Mouse (Mus musculus): ENCODE data around the gene Ros1.

Ros1 gene

DNA sequence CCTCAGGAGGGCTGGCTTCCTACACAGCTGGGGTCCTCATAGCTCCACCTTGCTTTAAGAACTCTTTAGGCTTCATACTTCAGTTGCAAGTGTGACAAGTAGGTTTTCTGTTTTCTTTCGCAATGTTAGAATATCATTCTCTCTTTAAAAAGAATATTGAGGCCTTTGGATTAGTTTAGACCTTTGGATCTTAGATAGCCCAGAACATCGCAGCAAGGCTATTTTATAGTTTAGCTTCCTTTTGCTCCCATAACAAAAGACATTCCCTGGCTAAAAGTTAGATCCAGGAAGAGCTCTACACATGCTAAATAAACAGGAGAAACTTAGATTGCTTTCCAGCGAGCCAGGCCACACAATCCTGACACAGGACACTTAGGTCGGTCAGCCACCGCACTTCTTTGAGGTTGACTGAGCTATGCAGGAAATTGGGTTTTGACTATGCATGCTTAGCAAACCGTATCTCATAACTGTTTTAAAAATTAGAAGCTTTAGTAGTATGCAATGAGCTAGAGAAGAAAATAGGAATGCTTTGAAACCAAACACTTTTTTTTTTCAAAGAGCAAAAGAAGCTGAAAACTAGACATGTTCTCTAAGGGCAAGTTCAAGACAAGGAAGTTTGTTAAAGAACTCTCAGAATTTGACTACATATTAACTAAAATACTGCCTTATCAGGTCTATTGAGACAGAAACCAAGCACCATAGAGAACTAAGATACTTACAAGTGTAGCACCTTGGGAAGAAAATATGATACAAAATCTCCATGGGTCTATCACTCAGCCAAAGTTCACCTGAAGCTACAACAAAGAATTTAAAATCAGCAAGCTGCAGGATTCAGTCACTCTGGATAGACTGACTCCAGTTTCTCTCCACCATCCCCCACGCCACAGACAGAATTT, at the start of gene Ros1:
Gene Ros1 (minus strand): TSS at position 288 of the 896 bp plus-strand sequence.
- no peak for DNase-seq

DNA sequence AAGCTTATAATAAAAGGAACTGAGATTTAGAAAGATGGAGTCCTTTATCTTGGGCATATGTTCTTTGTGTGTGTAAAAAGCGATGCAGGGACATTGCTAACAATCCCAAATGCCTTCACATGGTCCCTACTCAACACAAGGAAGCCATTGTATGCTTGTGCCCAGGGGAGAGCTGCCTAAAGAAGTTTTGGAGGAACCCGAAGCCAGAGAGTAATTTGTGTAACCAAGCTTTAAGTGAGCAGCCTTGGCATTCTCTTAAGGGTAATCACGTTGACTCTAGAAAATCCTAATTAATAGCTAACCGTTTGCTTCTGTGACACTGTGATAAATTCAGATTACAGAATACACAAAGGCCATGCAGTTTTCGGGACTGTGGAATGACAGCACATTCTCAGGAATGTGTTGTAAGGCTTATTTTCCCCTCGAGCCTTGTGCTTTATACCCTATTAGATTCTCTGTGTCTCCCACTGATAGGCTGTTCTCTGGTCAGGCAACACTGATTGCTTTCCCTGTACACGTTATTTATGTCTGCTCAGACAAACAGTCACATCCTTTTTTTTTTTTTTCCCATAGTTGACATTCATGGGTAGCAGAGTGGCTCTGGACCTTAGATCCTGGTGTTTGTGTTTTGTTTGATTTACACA, 47.8 kb upstream of the Ros1 start:
- DNase-seq: no peak

DNA sequence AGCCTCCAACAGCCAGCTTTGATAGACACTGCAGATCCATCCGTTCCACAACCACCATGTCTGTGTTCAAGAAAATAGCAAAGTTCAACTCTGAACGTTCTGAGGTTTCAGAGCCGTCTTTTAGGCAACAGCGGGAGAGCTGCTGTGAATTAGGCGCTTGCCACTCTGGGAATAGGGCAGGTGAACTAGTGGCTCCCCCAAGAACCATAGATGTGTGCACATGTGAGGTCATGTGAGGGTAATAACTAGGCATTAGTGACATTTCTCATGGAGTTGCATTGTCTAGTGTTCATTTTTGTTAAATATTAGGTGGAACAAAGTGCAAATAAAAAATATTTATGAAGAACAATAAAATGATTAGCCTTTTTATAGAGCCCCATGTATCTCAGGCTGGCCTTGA, 47.0 kb upstream of the Ros1 start:
- no peak for DNase-seq

DNA sequence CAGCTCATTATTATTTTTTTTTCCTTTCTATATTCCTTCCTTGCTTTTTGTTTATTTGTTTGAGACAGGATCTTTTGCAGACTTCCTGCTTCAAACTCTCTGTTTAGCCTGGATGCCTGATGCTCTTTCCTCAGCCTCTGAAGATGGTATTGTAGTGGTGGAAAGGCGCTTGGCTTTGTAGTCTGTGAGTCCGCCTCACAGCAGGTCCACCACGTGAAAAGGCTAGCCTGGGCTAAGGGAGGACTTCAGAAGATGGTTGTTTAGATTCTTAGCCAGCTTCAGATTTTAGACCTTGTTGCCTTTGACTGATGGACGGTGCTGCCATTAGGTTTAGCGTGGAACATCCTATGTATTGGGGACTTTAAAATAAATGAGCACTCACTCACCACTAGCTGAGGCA, 40.4 kb upstream of the Ros1 start:
- DNase-seq: no peak

DNA sequence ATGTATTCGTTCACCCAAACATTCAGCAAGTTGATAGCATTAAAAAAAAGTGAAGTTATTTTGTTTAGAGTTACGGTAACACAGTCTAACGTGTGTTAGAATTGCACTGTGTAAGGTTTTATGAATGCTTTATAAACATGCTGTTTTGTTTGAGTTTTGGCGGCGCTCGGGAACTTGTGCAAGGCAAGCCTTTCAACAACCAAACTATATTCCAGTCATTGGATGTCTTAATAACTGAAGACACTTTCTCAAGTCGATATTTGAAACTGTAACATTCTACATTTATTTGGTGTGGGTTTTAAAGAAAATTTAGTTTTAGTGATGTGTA, 39.6 kb upstream of the Ros1 start:
- no peak for DNase-seq

DNA sequence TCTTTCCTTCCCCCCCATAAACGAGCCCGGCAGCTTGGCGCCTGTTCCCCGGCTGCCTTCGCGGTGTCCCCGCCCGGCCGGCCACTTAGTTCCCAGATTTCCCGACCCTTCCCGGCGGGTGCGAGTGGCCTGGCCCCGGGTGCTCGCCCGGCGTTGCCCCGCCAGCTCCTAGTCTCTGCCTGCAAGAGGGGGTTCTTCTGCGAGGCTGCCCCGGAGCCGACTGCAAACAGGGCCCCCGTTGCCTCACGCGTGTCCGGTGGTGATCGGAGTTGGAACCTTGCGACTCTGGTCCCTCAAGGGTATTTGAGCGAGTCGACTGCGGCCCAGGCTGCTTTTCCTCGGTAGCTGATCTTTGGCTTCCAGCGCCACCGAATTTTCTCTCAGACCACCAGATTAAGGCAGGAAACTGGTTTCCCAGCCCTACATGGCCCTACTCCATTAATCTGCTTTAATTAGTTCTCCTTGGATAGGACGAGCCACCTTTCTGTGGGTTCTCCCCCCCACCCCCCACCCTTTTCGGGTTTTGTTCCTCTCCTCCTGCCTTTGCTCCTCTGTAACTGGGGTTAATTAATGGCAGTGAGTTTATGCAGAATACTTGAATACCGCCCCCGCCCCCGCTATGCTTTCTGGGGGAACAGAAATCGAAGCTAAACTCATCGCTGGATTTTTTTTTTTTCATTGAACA, 39.1 kb upstream of the Ros1 start:
- DNase-seq: peak; percentile 18

DNA sequence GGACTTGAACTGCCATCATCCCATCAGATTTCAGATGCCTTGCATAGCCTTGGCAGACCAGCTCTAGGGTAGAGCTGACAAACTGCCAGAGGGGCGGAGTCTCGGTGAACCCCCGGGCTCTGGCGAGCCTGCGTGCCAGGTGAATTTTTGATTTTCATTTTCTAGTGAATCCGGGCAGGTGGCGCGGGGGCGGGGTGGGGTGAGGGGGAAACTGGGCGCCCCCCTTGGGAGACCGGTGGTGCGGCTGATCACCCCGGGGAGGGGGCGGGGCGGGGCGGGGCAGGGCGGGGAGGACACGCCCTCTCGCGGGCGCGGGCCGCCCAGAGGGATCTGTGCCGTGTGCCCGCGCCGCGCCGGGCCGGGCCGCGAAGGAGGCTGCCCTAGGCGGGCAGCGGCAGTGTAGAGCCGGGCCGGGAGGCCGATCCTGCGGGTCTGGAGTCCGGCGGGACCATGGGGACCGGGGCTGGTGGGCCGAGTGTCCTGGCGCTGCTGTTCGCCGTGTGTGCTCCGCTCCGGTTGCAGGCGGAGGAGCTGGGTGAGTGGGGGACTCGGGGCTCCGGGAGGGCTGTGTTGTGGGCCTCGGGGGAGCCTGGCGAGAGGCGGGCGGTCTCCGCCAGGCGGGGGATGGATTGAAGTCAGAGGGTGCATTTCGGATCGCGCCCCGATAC, 38.4 kb upstream of the Ros1 start, which contains the start of gene Dcbld1:
Gene Dcbld1 (plus strand): TSS at position 319 of the 668 bp plus-strand sequence.
- DNase-seq: peak; percentile 47

DNA sequence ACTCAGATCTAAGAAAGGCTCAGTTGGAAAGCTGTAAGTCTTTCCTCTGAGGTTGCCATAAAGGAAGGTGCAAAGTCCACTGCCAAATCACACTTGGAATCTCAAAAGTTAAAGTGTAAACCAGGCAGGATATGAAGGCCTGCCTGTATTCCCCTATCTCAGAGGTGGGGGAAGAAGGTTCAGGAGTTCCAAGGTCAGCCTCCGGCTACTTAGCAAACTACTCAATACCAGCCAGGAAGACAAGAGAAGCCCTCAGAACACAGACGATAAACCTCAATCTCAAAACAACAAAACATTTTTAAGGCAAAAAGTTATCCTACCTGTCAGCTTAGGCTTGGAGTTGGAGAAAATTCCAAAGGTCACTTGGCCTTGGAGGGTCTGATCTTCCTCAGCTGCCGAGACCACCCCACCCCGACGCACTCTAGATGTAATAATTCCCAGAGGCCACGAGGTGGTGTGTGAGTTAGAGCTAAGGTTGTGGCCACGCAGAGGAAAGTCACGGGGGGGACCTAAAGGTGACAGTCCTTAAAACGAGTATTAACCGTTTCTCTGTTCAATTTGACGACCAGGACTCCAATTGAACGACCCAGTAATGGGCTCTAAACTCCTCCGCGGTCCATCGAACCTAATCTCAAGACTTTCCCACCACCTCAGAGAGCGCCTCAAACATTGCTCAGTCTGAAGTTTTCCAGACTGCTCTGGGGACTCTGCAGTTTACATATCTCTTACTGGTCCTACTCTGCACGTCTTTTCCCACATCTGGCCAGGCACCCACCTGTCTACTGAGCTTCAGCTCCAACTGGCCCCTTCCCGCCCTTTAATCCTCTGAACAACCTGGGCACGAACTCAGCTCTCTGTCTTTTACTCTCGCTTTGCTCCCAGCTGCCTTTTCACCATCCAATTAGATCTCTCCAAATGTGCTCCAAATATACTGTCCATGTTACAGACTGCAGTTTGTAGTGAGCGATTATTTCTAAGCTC, 37.4 kb upstream of the Ros1 start:
- DNase-seq: peak; percentile 8

DNA sequence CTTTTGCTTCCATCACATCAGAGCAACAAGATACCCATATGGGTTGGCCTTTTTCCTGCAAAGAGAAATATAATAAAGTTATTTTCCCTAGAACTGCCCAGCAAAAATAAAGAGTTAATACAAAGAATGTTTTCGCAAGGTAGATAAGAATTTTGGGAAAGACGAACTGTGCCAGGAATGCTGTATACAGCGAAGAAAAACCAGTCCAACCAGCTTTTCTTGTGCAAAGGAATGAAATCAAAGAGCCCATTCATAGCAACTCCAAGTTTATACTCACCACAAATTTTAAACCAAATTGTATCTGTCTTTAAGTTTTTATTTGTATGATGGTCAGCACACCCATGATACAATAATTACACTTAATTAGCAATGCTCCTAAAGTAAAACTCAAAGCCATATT, 24.6 kb upstream of the Ros1 start:
- no peak for DNase-seq

DNA sequence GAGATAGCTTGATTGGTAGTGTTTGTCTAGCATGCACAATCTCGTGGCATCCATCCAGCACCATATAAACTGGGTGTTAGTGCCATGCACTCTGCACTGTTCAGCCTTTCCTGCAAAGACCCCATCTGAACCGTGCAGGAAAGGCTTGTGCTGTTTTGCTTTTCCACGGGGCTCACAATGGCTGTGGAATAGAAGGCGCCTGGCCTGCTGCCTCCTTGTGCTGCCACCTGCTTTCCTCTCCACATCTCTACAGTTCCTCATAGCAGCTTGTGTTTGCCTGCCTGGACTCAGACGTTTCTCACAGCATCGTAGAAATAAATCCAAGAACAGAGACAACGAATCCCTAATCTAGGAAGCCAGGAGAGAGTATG, 22.5 kb upstream of the Ros1 start:
- DNase-seq: peak; percentile 27

DNA sequence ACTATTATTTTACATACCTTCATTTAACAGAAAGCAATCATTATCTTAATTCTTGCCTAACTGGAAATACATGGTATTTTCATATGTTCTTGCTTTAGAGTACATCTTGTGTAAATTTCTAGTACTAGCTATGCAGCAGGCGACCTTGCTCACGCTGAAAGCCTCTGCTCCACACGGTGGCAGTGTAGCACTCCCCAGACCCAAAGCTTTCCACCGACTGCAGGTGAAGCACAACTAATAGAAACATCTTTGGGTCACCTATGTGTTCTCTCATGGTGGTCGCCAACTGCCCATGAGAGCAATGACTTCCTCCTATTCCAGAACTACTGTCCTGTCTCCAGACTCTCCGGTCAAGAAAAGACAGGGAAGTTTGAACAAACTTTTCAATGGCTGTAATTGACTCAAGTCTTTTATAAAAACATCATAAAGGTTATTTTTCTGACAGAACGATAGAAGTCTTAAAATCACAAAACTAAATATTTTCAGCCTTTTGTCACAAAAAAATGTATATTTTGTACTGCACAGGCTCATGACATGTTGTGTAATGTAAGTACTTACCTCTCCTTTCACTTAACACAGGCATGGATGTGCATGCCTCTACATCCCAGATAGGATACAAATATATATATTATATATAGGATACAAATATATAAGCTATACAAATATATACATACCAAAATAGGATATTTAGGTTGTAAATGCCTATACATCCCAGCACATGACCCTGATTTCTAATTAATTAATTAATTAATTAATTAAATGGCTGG, 21.9 kb upstream of the Ros1 start:
- peak; percentile 71 for DNase-seq

DNA sequence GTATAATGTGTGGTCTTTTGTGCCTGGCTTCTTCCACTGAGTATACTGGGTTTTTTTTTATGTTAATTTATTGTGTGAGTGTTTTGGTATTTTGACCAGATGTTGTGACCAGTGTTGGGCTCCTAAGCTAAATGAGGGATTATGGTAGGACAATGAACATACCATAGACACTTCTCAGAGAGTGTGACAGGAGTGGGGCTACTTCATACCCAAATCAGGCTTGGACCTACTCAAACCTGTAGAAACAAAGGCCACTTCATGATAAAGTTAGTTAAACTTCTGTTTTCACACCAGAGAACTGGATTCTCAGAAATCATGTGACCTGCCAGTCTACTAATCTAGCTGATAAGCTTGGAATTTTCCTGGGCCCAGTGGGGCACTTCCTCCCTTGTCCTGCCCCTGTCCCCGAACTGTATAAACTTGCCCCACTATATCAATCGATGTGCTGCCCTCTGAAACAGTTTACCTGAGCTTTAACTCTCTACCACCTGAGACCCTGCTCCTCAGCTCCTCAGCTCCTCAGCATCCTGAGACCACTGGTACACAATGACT, 20.3 kb upstream of the Ros1 start:
- DNase-seq: no peak

DNA sequence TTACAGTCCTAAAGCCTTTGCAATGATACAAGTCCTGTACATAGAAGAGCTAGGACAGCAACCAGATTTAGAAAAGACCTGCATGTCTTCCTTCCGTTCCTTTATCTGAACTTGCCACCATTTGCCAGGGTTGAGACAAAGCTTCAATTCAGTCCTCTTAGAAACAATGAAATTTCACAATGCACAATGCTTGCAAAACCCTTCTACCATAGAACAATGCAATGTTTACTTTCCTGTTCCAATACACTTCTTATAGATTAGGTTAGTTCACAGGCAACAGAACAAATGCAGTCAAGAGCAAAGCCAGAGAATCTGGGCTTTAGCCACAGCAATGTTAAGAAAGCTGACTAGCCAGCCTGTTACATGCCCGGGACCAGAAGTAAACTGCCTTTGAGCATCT, 9.0 kb upstream of the Ros1 start:
- no peak for DNase-seq

DNA sequence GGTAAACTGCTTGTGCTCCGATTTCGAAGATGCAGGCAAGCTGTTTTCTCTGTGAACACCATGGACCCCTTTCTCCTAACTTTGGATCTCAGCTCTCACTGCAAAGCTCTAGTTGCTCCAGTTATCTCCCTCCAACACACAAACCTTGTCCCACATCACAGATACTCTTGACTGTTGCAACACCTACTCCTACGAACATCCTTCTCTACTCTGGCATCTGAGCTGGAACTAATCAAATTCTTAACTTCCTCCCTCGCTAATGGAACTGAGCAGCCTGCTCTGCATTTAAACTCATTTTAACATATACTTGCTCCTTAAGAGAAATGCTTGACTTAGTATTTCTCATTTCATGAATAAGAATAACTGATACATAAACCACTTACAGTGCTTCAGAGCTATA, 9.1 kb downstream of the Ros1 start:
- DNase-seq: no peak

DNA sequence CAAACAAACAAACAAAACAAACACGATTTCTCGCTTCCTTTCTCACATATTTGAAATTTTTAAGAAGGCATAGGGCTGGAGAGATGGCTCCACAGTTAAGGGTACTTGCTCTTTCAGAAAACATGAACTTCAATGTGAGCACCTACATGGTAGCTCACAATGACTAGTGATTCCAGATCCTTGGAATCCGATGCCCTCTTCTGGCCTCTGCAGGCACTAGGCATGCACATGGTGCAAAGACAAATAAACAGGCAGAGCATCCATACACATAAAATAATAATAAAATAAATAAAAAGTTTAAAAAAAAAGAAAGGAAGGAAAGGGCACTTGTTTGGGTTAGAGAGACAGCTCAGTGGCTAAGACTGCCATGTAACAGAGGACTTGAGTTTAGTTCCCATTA, 12.2 kb downstream of the Ros1 start:
- DNase-seq: no peak

DNA sequence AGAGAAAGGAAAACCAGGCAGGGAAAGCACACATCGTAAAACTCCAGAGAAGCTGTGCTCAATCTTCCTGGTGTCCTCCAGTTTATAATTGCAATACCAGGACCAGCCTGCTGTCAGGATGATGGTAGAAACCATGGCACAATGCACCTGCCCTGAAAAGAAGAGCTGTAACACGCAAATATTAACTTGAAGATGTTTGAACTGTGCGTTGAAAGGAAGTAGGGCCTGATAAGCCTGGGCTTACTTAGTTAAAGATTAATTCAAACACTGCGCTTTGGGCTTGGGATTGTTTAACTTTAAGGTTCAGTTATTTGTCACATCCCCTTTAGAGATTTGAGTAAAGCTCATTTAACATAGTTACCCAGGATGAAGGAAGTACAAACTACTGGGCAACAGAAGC, 20.7 kb downstream of the Ros1 start:
- DNase-seq: no peak

DNA sequence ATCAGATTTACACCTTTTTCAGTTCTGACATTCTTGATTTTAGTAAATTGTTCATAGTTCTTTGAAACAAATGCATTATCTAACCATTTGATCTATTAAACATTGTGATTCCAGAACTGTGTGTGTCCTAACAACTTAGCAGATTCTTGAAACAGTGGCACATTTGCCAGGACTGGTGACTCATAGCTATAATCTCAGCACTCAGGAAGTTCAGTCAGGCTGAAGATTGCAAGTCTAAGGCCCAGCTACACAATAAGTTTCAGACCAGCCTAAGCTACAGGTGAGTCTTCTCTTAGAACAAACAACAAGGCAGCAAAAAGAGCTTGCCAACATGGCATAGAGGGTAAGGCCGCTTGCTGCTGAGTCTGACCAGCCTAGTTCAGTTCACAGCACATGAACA, 24.6 kb downstream of the Ros1 start:
- DNase-seq: no peak

DNA sequence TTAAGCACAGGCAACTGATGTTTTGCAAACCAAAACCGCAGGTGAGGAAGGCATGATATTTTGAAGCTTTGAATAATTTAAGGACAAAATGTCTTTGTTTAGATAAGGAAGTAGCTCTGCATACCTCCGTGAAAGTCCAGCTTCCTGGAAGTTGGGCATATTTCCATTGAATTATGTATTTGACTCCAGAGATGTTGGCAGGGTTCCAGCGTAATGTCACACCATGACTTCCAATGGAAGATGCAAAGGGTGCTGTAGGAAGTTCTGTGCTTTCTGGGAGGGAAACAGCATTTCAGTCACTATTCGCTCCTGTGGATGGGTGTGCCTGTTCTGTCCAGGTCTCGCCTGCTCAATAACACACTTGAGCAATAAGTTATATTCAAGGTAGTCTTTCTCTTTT, 25.2 kb downstream of the Ros1 start:
- no peak for DNase-seq

DNA sequence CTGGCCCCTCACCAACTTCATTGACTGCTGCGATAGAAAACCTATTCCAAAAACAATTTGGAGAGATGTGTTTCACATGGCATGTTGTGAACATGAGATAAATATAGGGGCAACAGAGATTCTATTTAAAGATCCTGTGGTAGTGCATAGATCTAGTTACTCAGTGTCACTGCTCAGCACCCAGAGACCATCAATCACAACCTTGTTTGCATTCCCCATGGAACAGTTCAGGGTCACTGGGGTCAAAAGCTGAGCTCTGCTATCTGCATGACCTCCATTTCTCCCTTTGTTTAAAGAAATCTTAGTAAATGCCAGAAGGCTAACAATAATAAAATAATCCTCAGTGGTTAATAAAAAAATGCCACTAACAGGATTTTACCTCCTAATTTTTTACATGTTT, 29.7 kb downstream of the Ros1 start:
- DNase-seq: no peak

DNA sequence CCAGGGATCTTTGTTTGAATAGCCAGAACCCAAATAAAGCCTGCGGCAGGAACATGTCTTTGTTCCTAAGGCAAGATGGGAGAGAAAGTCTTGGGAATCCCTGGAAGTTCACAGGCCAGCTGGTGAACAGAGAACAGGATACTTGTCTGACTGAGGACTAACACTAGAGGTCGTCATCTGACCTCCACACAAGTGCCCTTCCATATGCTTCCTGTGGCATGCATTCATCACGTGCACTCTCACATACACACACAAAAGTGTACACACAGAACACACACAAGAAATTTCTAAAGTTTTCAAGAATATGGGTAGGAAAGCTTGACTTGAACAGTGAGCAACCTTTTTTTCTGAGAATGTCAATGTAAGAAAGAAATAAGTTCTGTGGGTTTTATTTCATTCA, 34.4 kb downstream of the Ros1 start:
- DNase-seq: no peak

DNA sequence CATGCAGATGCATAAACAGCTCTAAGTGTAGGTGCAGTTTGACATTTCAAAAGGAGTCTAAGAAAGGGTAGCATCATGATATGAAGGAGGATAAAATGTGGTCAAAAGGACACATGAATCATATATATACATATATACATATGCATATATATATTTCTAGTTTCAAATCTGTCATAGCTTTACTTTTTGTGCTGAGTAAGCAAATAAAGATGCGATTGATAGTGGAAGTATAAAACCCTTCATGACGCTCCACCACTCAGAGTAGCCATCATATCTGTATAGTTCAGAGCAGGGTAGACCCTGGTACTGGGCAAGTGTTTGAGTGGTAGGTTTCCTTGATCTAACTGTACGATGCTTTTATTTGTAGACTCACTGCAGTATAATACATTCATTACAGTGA, 35.3 kb downstream of the Ros1 start:
- no peak for DNase-seq

Data from right cerebral cortex, postnatal 14 days (tissue).